In the genomic region with DNA sequence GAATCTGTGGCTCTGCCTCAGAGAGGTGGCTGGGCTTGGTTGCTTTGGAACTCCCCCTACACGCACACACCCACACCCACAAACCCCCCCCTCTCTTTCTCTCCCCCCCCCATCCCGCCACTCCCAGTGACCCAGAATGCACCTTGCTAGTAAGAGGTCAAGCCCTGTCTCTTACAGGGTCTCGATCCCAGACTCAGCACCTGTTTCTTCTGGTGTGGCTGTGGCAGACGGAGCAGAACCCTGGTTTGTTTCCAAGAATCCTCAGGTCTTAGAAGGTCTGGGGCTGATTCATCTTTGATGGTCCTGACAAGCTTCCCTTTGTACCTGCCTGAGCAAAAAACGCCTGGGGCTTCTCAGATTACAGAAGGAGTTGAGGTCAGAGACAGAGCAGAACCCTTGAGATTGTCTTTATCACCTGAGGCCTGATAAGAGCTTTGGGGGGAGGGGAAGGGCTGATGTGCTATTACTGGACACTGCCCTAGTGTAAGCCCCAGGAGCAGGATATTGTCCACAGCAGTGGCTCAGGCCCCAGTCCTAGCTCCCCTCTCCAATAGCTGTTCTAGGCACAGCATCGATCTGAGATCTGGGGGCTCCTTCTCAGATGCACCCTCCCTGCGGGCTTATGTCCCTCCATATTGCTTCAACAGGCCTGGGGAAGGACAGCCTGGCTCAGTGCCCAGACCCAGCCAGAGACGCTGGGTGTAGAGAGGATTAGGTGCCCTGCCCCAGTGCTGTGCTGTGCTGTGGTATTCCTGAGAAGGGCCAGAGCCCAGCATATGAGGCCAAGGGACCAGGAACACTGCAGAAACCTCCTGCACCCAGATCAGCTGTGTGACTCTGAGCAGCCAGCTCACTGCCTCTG, we compare ENCODE assay signal across 10 mouse cellular contexts. TPM values are rescaled to one million over a fixed set of nuclear protein-coding genes. Genes with fewer than 3 reads are reported as not detected.
DNase-seq lines count a peak whose midpoint lies in the region; ATAC-seq lines count a peak whose summit lies in the region.
"Had no signal": no experiment of that assay in that cellular context is flagged by ENCODE, and none has a peak within 500 bp of the region (broad histone marks: within the 10 kb centered on the region; RNA-seq: fewer than 3 reads in every experiment).

No protein-coding gene starts in this region.

- no peak overlapping the region for H3K4me3 ChIP-seq in forebrain, embryonic 14.5 days (ENCODE audit: low read depth, low read length)
- H3K4me3 ChIP-seq in forebrain, embryonic 10.5 days: no peak overlapping the region
- H3K4me3 ChIP-seq in midbrain, embryonic 13.5 days (replicated peaks): no peak overlapping the region
- no peak overlapping the region for H3K4me3 ChIP-seq in midbrain, embryonic 10.5 days
- peak overlapping the region; percentile 27 for H3K4me3 ChIP-seq in heart, embryonic 13.5 days

- H3K9ac ChIP-seq in forebrain, embryonic 14.5 days (ENCODE audit: low read length): 0 out of 2 replicates have a peak overlapping the region, but pooled peaks have one; percentile 29
- peak overlapping the region; percentile 46; the same call in 1 of the 2 replicates for H3K9ac ChIP-seq in midbrain, embryonic 13.5 days (replicated peaks)
- H3K9ac ChIP-seq in heart, embryonic 13.5 days: peak overlapping the region; percentile 73

- no peaks in the 10 kb centered on the region for H3K9me3 ChIP-seq in forebrain, embryonic 14.5 days (replicated peaks; ENCODE audit: control insufficient read depth, low read length)
- H3K9me3 ChIP-seq in forebrain, embryonic 10.5 days: peaks cover under 1% of the 10 kb centered on the region; the same call in 1 of the 2 replicates
- H3K9me3 ChIP-seq in midbrain, embryonic 13.5 days: peaks cover under 1% of the 10 kb centered on the region; the same call in 1 of the 2 replicates
- H3K9me3 ChIP-seq in midbrain, embryonic 10.5 days (replicated peaks): no peaks in the 10 kb centered on the region
- H3K9me3 ChIP-seq in heart, embryonic 13.5 days: no peaks in the 10 kb centered on the region

- H3K4me1 ChIP-seq in forebrain, embryonic 14.5 days (ENCODE audit: control insufficient read depth, insufficient read depth, low read length): peaks cover 6% of the 10 kb centered on the region
- peaks cover 47% of the 10 kb centered on the region for H3K4me1 ChIP-seq in forebrain, embryonic 10.5 days
- H3K4me1 ChIP-seq in midbrain, embryonic 13.5 days (replicated peaks): peaks cover 47% of the 10 kb centered on the region
- peaks cover 47% of the 10 kb centered on the region for H3K4me1 ChIP-seq in midbrain, embryonic 10.5 days
- peaks cover 98% of the 10 kb centered on the region for H3K4me1 ChIP-seq in heart, embryonic 13.5 days

- H3K4me2 ChIP-seq in forebrain, embryonic 14.5 days (ENCODE audit: low read length): no peak overlapping the region
- no peak overlapping the region for H3K4me2 ChIP-seq in midbrain, embryonic 13.5 days (replicated peaks)
- peak overlapping the region; percentile 84 for H3K4me2 ChIP-seq in heart, embryonic 13.5 days

- WGBS in forebrain, embryonic 14.5 days: 42% methylated on average over 7 of the region's 8 CpGs
- WGBS in forebrain, embryonic 10.5 days: 73% methylated on average over 8 of the region's 8 CpGs
- 64% methylated on average over 8 of the region's 8 CpGs for WGBS in midbrain, embryonic 13.5 days
- WGBS in midbrain, embryonic 10.5 days: 74% methylated on average over 8 of the region's 8 CpGs
- 17% methylated on average over 8 of the region's 8 CpGs for WGBS in heart, embryonic 13.5 days

- H3K27ac ChIP-seq in forebrain, embryonic 14.5 days (ENCODE audit: low read depth, low read length): no peak overlapping the region
- H3K27ac ChIP-seq in forebrain, embryonic 10.5 days: no peak overlapping the region
- 0 out of 2 replicates have a peak overlapping the region, but pooled peaks have one; percentile 30 for H3K27ac ChIP-seq in midbrain, embryonic 13.5 days
- H3K27ac ChIP-seq in midbrain, embryonic 10.5 days (replicated peaks): no peak overlapping the region
- H3K27ac ChIP-seq in heart, embryonic 13.5 days (replicated peaks): peak overlapping the region; percentile 98

- no peak for ATAC-seq in forebrain, embryonic 14.5 days
- peak; percentile 32; the same call in 1 of the 2 replicates for ATAC-seq in midbrain, embryonic 13.5 days
- ATAC-seq in heart, embryonic 13.5 days (ENCODE audit: extremely low read depth, insufficient number of reproducible peaks, low FRiP score, low TSS enrichment): no peak; the same call in 1 of the 2 replicates

- H3K27me3 ChIP-seq in forebrain, embryonic 14.5 days (replicated peaks; ENCODE audit: control insufficient read depth, insufficient read depth, low read length): no peaks in the 10 kb centered on the region
- peaks cover 13% of the 10 kb centered on the region for H3K27me3 ChIP-seq in forebrain, embryonic 10.5 days (ENCODE audit: poor library complexity, severe bottlenecking)
- no peaks in the 10 kb centered on the region for H3K27me3 ChIP-seq in midbrain, embryonic 13.5 days
- H3K27me3 ChIP-seq in midbrain, embryonic 10.5 days (ENCODE audit: low read depth, poor library complexity, severe bottlenecking): peaks cover 8% of the 10 kb centered on the region
- no peaks in the 10 kb centered on the region for H3K27me3 ChIP-seq in heart, embryonic 13.5 days (replicated peaks)

- DNase-seq in forebrain, embryonic 14.5 days (ENCODE audit: low spot score): no peak
- DNase-seq in forebrain, embryonic 10.5 days (ENCODE audit: extremely low spot score, low spot score): no peak
- DNase-seq in midbrain, embryonic 10.5 days (ENCODE audit: low spot score): no peak
- DNase-seq in skeletal muscle tissue, adult 2 months (ENCODE audit: low read depth, low spot score): peak; percentile 33
- DNase-seq in thymus, postnatal 14 days: no peak
- no peak for DNase-seq in layer of hippocampus, adult 9-10 months (ENCODE audit: low spot score)
- DNase-seq: gastrocnemius, postnatal 36 days; kidney, postnatal 25 days had no signal

- H3K36me3 ChIP-seq in forebrain, embryonic 14.5 days (ENCODE audit: control insufficient read depth, insufficient read depth, low read length): no peaks in the 10 kb centered on the region
- H3K36me3 ChIP-seq in forebrain, embryonic 10.5 days (replicated peaks): peaks cover 13% of the 10 kb centered on the region
- no peaks in the 10 kb centered on the region for H3K36me3 ChIP-seq in midbrain, embryonic 13.5 days
- H3K36me3 ChIP-seq in midbrain, embryonic 10.5 days: peaks cover 7% of the 10 kb centered on the region; the same call in 1 of the 2 replicates
- H3K36me3 ChIP-seq in heart, embryonic 13.5 days: peaks cover 15% of the 10 kb centered on the region

RNA-seq across cellular contexts. Expression of a gene that starts 6.7 kb away (rescaled TPM):
- 10.3 and 12.5 TPM in 2 replicates for polyA plus RNA-seq in forebrain, embryonic 14.5 days (2014; fragmentation: Nextera tagmentation; extraction: Ambion mirVana)
- 11.1 TPM in 2 replicates for polyA plus RNA-seq in forebrain, embryonic 10.5 days (2016; fragmentation: Nextera tagmentation; extraction: Ambion mirVana)
- 12.1 and 15.3 TPM in 2 replicates for polyA plus RNA-seq in midbrain, embryonic 13.5 days (2015; fragmentation: Nextera tagmentation; extraction: Ambion mirVana)
- 12.8 and 14.8 TPM in 2 replicates for polyA plus RNA-seq in midbrain, embryonic 10.5 days (2016; fragmentation: Nextera tagmentation; extraction: Ambion mirVana)
- polyA plus RNA-seq in heart, embryonic 13.5 days (2015; fragmentation: Nextera tagmentation; extraction: Ambion mirVana): 42.5 and 43.4 TPM in 2 replicates

RNA-seq across cellular contexts. Expression of a gene that starts 26.7 kb away (rescaled TPM):
- 40.0 and 45.8 TPM in 2 replicates for polyA plus RNA-seq in forebrain, embryonic 14.5 days (2014; fragmentation: Nextera tagmentation; extraction: Ambion mirVana)
- polyA plus RNA-seq in forebrain, embryonic 10.5 days (2016; fragmentation: Nextera tagmentation; extraction: Ambion mirVana): 50.5 and 53.1 TPM in 2 replicates
- 34.4 and 36.9 TPM in 2 replicates for polyA plus RNA-seq in midbrain, embryonic 13.5 days (2015; fragmentation: Nextera tagmentation; extraction: Ambion mirVana)
- 47.7 and 50.1 TPM in 2 replicates for polyA plus RNA-seq in midbrain, embryonic 10.5 days (2016; fragmentation: Nextera tagmentation; extraction: Ambion mirVana)
- 25.5 and 29.1 TPM in 2 replicates for polyA plus RNA-seq in heart, embryonic 13.5 days (2015; fragmentation: Nextera tagmentation; extraction: Ambion mirVana)

RNA-seq across cellular contexts. Expression of a gene that starts 27.0 kb away (rescaled TPM):
- 11.5 and 14.4 TPM in 2 replicates for polyA plus RNA-seq in forebrain, embryonic 14.5 days (2014; fragmentation: Nextera tagmentation; extraction: Ambion mirVana)
- 10.6 and 10.7 TPM in 2 replicates for polyA plus RNA-seq in forebrain, embryonic 10.5 days (2016; fragmentation: Nextera tagmentation; extraction: Ambion mirVana)
- 18.3 and 19.5 TPM in 2 replicates for polyA plus RNA-seq in midbrain, embryonic 13.5 days (2015; fragmentation: Nextera tagmentation; extraction: Ambion mirVana)
- polyA plus RNA-seq in midbrain, embryonic 10.5 days (2016; fragmentation: Nextera tagmentation; extraction: Ambion mirVana): 11.1 and 14.1 TPM in 2 replicates
- 5.6 and 5.9 TPM in 2 replicates for polyA plus RNA-seq in heart, embryonic 13.5 days (2015; fragmentation: Nextera tagmentation; extraction: Ambion mirVana)

RNA-seq across cellular contexts. Expression of a gene that starts 48.4 kb away (rescaled TPM):
- 0.80 and 1.0 TPM in 2 replicates for polyA plus RNA-seq in forebrain, embryonic 14.5 days (2014; fragmentation: Nextera tagmentation; extraction: Ambion mirVana)
- not detected in 2 replicates for polyA plus RNA-seq in forebrain, embryonic 10.5 days (2016; fragmentation: Nextera tagmentation; extraction: Ambion mirVana)
- 0.70 TPM in 1 of 2 replicates, not detected in the other for polyA plus RNA-seq in midbrain, embryonic 13.5 days (2015; fragmentation: Nextera tagmentation; extraction: Ambion mirVana)
- 0.37 TPM in 1 of 2 replicates, not detected in the other for polyA plus RNA-seq in midbrain, embryonic 10.5 days (2016; fragmentation: Nextera tagmentation; extraction: Ambion mirVana)
- polyA plus RNA-seq in heart, embryonic 13.5 days (2015; fragmentation: Nextera tagmentation; extraction: Ambion mirVana): 0.40 TPM in 1 of 2 replicates, not detected in the other

RNA-seq across cellular contexts. Expression of a gene that starts 52.4 kb away (rescaled TPM):
- 0.52 and 0.58 TPM in 2 replicates for polyA plus RNA-seq in forebrain, embryonic 14.5 days (2014; fragmentation: Nextera tagmentation; extraction: Ambion mirVana)
- 0.14 and 0.25 TPM in 2 replicates for polyA plus RNA-seq in forebrain, embryonic 10.5 days (2016; fragmentation: Nextera tagmentation; extraction: Ambion mirVana)
- 0.37 and 0.54 TPM in 2 replicates for polyA plus RNA-seq in midbrain, embryonic 13.5 days (2015; fragmentation: Nextera tagmentation; extraction: Ambion mirVana)
- 0.17 TPM in 1 of 2 replicates, not detected in the other for polyA plus RNA-seq in midbrain, embryonic 10.5 days (2016; fragmentation: Nextera tagmentation; extraction: Ambion mirVana)
- polyA plus RNA-seq in heart, embryonic 13.5 days (2015; fragmentation: Nextera tagmentation; extraction: Ambion mirVana): 0.47 and 0.55 TPM in 2 replicates

Comparison
In these comparisons a context has a peak if more than half of its experiments do, and no peak if none do; other contexts are left out.
1. H3K27ac ChIP-seq: peak in midbrain, embryonic 13.5 days (single experiment) and heart, embryonic 13.5 days (single experiment); none in forebrain, embryonic 14.5 days (single experiment), forebrain, embryonic 10.5 days (single experiment) and midbrain, embryonic 10.5 days (single experiment).
2. Peak in every context shown above with its lines, with median percentiles within 50 percentile points of each other: H3K9ac ChIP-seq.